Mouse (Mus musculus) liver, postnatal 0 days (tissue): ENCODE measurements around the gene Chrm4.

ENCODE experiments used
- CTCF ChIP-seq: sonication (generic); IDR thresholded peaks from 2 replicates; pipeline ENCODE4 v1.5.1; 2016; ENCODE audit warnings: antibody characterized with exemption, low read depth
- EP300 ChIP-seq: IDR thresholded peaks from 2 replicates; pipeline ENCODE4 v1.6.1; 2016; ENCODE audit warnings: antibody characterized with exemption, low read depth, mild to moderate bottlenecking

GRCm38 (mm10) chr2:91902336-91902735 is 24.7 kb upstream of the Chrm4 start:
- no peak for TF ChIP-seq CTCF
- TF ChIP-seq EP300: no peak
